Mouse (Mus musculus) c-Kit-positive CD71-positive TER-119-positive erythroid progenitor cells, embryonic 14.5 days (primary cell): ENCODE data around the gene Pate3.
"Not testable (repeated sequence)": the region's sequence is repeated elsewhere in the genome, so short reads cannot be mapped to it uniquely, and the experiment has no call there.

Source experiments
- DNase-seq: peaks from one replicate; pipeline ENCODE4 v3.0.0-alpha.2; 2013; ENCODE audit warnings: low spot score

The Pate3 gene

GRCm38 (mm10) chr9:35648102-35648501 is at the start of gene Pate3:
Gene Pate3 (minus strand): TSS chr9:35648202.
- DNase-seq = no peak

GRCm38 (mm10) chr9:35691924-35692323 is 43.9 kb upstream of the Pate3 start:
- DNase-seq = no peak

GRCm38 (mm10) chr9:35687013-35687412 is 39.0 kb upstream of the Pate3 start, which contains the start of gene Pate1:
Gene Pate1 (minus strand): TSS chr9:35687390.
- no peak for DNase-seq

GRCm38 (mm10) chr9:35673557-35673956 is 25.6 kb upstream of the Pate3 start:
- DNase-seq = no peak

GRCm38 (mm10) chr9:35632981-35633380 is 15.0 kb downstream of the Pate3 start:
- no peak for DNase-seq

- not testable (repeated sequence) for DNase-seq
Observed at GRCm38 (mm10) chr9:35616784-35617183, 31.2 kb downstream of the Pate3 start.

- DNase-seq = no peak
Observed at GRCm38 (mm10) chr9:35614005-35614404, 34.0 kb downstream of the Pate3 start.

- no peak for DNase-seq
Observed at GRCm38 (mm10) chr9:35611841-35612240, 36.2 kb downstream of the Pate3 start, which contains the start of gene Pate4. Gene Pate4 (minus strand): TSS chr9:35611941.

- no peak for DNase-seq
Observed at GRCm38 (mm10) chr9:35607647-35608405, 40.2 kb downstream of the Pate3 start.
